Mouse (Mus musculus): Measurements from ENCODE around the gene Preb.

GRCm38 (mm10) chr5:30925217-30925616 lies 34.9 kb downstream of the Preb start:
- TF ChIP-seq POLR2A (IDR thresholded peaks at IDR 0.05; ENCODE audit: borderline replicate concordance, low read depth, low read length) (no peak), CTCF (IDR thresholded peaks at IDR 0.05; ENCODE audit: low read depth, low read length) (no peak)

Measured in bone marrow macrophage, adult 2 months (primary cell).